Mouse (Mus musculus): Measurements from ENCODE around the gene Fabp6. TPM values are rescaled to one million over a fixed set of nuclear protein-coding genes. Genes with fewer than 3 reads are reported as not detected.
A peak's percentile ranks its signal among the peaks of the same experiment; 100 is the strongest.

Gene Fabp6
- polyA plus RNA-seq, 1 experiment from 2014 or later = not detected

DNA sequence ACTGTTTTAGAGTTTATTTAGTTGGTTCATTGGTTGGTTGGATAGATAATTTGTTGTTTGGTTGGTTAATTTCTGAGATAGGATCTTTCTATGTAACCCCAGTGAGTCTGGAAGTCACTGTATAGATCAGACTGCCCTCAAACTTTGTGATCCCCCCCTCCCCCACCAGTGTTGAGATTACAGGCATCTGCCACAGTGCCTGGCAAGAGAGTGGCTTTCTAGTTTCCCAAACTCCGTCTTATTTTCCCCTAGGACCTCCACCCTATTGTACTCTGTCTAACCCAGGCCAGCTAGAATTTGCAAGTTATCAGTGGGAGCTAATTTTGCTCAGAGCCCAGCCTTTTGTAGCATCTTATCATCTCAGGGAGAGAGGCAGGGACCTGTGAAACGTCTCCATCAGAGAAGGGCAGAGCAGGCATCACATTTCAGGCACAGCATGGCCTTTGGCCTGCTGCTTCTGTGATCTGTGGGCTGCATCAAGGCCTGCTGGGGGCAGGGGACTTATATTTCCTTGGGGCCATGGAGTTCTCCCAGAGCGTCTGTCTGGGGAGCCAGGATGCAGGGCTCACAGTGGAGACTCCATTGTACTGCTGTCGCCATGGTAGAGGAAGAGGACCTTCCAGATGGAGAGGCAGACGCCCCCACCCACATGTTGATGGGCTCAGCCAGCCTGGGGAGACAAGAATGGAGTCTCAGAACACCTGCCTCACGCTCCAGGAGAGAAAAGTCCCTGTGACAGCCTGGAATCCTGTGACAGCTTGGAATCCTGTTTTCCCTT is 41.6 kb downstream of the Fabp6 start:
- peaks cover 12% of the 10 kb centered on the region for H3K36me3 ChIP-seq (ENCODE audit: control insufficient read depth, insufficient read depth, low read length)

GRCm38 (mm10) chr11:43556538-43556937 is 44.8 kb downstream of the Fabp6 start:
- no peak overlapping the region for H3K4me3 ChIP-seq (ENCODE audit: low read length)
- no peaks in the 10 kb centered on the region for H3K27me3 ChIP-seq (ENCODE audit: control insufficient read depth, insufficient read depth, low read depth, low read length)
- WGBS = 83% methylated on average over 11 of the region's 11 CpGs
- H3K4me1 ChIP-seq (replicated peaks; ENCODE audit: control insufficient read depth, insufficient read depth, low read length) = no peaks in the 10 kb centered on the region
- no peak overlapping the region for H3K27ac ChIP-seq (ENCODE audit: low read length)
- peaks cover 12% of the 10 kb centered on the region for H3K36me3 ChIP-seq (ENCODE audit: control insufficient read depth, insufficient read depth, low read length)
- H3K9ac ChIP-seq (ENCODE audit: low read length) = no peak overlapping the region
- ATAC-seq (ENCODE audit: low read depth) = no peak
- H3K9me3 ChIP-seq (ENCODE audit: control insufficient read depth, low read length) = no peaks in the 10 kb centered on the region
- no peak overlapping the region for H3K4me2 ChIP-seq (ENCODE audit: low read depth, low read length)

More for the DNA sequence above, 41.6 kb downstream of the Fabp6 start:
- ATAC-seq (ENCODE audit: low read depth) = no peak
- Histone ChIP-seq H3K4me3 (ENCODE audit: low read length) (no peak overlapping the region), H3K27me3 (ENCODE audit: control insufficient read depth, insufficient read depth, low read depth, low read length) (no peaks in the 10 kb centered on the region), H3K9ac (ENCODE audit: low read length) (no peak overlapping the region), H3K27ac (ENCODE audit: low read length) (no peak overlapping the region), H3K4me1 (replicated peaks; ENCODE audit: control insufficient read depth, insufficient read depth, low read length) (peaks cover 10% of the 10 kb centered on the region), H3K9me3 (ENCODE audit: control insufficient read depth, low read length) (no peaks in the 10 kb centered on the region), H3K4me2 (ENCODE audit: low read depth, low read length) (no peak overlapping the region)
- WGBS = 38% methylated on average over 6 of the region's 6 CpGs

GRCm38 (mm10) chr11:43552675-43553074 is 48.7 kb downstream of the Fabp6 start:
- Histone ChIP-seq H3K4me1 (replicated peaks; ENCODE audit: control insufficient read depth, insufficient read depth, low read length) (peaks cover 31% of the 10 kb centered on the region), H3K27ac (ENCODE audit: low read length) (no peak overlapping the region), H3K36me3 (ENCODE audit: control insufficient read depth, insufficient read depth, low read length) (0 out of 2 replicates have a peak, but pooled peaks cover 2% of the 10 kb centered on the region), H3K4me3 (ENCODE audit: low read length) (no peak overlapping the region), H3K9me3 (ENCODE audit: control insufficient read depth, low read length) (no peaks in the 10 kb centered on the region), H3K4me2 (ENCODE audit: low read depth, low read length) (no peak overlapping the region), H3K9ac (ENCODE audit: low read length) (no peak overlapping the region), H3K27me3 (ENCODE audit: control insufficient read depth, insufficient read depth, low read depth, low read length) (no peaks in the 10 kb centered on the region)
- ATAC-seq (ENCODE audit: low read depth) = no peak
- WGBS = 87% methylated on average over 6 of the region's 6 CpGs

GRCm38 (mm10) chr11:43551756-43552155 is 49.6 kb downstream of the Fabp6 start:
- H3K4me2 ChIP-seq (ENCODE audit: low read depth, low read length) = no peak overlapping the region
- ATAC-seq (ENCODE audit: low read depth) = no peak
- H3K36me3 ChIP-seq (ENCODE audit: control insufficient read depth, insufficient read depth, low read length) = 0 out of 2 replicates have a peak, but pooled peaks cover under 1% of the 10 kb centered on the region
- WGBS = 84% methylated on average over 3 of the region's 3 CpGs
- H3K4me3 ChIP-seq (ENCODE audit: low read length) = no peak overlapping the region
- H3K9ac ChIP-seq (ENCODE audit: low read length) = no peak overlapping the region
- no peak overlapping the region for H3K27ac ChIP-seq (ENCODE audit: low read length)
- H3K27me3 ChIP-seq (ENCODE audit: control insufficient read depth, insufficient read depth, low read depth, low read length) = no peaks in the 10 kb centered on the region
- peaks cover 36% of the 10 kb centered on the region for H3K4me1 ChIP-seq (replicated peaks; ENCODE audit: control insufficient read depth, insufficient read depth, low read length)
- H3K9me3 ChIP-seq (ENCODE audit: control insufficient read depth, low read length) = no peaks in the 10 kb centered on the region

DNA sequence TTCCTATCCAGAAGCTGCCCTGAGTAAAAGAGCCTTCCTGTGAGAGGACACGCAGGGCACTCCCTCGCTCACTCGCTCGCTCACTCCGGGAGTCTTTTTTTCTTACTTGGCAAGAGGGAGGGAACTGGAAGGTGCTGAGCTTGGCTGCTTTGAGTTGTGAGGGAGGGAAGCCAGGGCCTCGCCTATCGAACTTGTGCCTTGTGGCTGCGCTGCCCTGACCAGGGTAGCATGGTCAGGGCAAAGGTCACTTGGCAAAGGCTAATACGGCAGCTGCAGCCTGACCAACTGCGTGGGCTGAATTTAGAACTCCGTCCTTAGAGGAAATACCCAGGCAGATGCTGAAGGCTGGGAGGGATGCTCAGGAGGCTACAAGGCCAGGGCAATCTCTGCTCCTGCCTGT is 51.6 kb downstream of the Fabp6 start:
- Histone ChIP-seq H3K27ac (ENCODE audit: low read length) (peak overlapping the region; percentile 97), H3K36me3 (ENCODE audit: control insufficient read depth, insufficient read depth, low read length) (no peaks in the 10 kb centered on the region), H3K9ac (ENCODE audit: low read length) (peak overlapping the region; percentile 48; the same call in 1 of the 2 replicates), H3K4me1 (replicated peaks; ENCODE audit: control insufficient read depth, insufficient read depth, low read length) (peaks cover 44% of the 10 kb centered on the region), H3K4me3 (ENCODE audit: low read length) (no peak overlapping the region), H3K9me3 (ENCODE audit: control insufficient read depth, low read length) (no peaks in the 10 kb centered on the region), H3K27me3 (ENCODE audit: control insufficient read depth, insufficient read depth, low read depth, low read length) (no peaks in the 10 kb centered on the region), H3K4me2 (ENCODE audit: low read depth, low read length) (peak overlapping the region; percentile 26)
- peak; percentile 51 for ATAC-seq (ENCODE audit: low read depth)
- 19% methylated on average over 11 of the region's 11 CpGs for WGBS

DNA sequence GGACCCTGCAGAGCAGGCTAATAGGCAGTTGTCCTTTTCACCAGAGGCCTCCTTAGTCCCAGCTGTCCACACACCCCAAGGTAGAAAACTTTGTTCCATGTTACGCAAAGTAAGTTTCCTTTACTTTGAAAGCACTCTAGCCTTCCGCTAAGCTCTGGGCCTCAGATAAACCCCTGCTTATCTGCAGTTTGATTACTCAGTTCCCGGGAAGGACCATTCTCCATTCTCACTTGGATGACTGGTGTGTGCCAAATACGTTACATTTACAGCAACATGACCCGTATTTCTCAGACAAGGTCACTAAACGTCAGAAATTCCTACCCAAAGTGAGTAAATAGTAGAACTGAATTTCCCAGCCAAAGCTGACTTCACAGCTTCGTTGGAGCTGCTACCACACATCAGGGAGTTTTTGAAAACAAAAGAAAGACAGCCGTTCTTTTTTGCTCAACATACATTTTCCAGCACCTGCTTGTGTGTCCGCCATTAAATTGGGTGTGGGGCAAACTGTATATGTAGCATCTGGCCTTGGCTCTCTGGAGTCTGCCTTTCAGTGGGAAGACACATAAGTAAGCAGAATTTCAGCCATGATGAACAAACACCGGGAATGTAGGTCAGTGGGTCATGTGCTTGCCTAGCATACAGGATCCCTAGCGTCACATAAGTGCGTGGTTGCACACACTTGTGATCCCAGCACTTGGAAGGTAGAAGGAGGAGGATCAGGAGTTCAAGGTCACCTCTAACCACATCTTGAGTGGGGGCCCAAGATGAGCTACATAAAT is 52.5 kb downstream of the Fabp6 start:
- Histone ChIP-seq H3K9me3 (ENCODE audit: control insufficient read depth, low read length) (no peaks in the 10 kb centered on the region), H3K4me3 (ENCODE audit: low read length) (no peak overlapping the region), H3K27me3 (ENCODE audit: control insufficient read depth, insufficient read depth, low read depth, low read length) (no peaks in the 10 kb centered on the region), H3K36me3 (ENCODE audit: control insufficient read depth, insufficient read depth, low read length) (no peaks in the 10 kb centered on the region), H3K27ac (ENCODE audit: low read length) (peak overlapping the region; percentile 97), H3K4me1 (replicated peaks; ENCODE audit: control insufficient read depth, insufficient read depth, low read length) (peaks cover 44% of the 10 kb centered on the region), H3K4me2 (ENCODE audit: low read depth, low read length) (peak overlapping the region; percentile 30; the same call in 1 of the 2 replicates), H3K9ac (ENCODE audit: low read length) (peak overlapping the region; percentile 48)
- WGBS = 17% methylated on average over 12 of the region's 12 CpGs
- ATAC-seq (ENCODE audit: low read depth) = peak; percentile 72

DNA sequence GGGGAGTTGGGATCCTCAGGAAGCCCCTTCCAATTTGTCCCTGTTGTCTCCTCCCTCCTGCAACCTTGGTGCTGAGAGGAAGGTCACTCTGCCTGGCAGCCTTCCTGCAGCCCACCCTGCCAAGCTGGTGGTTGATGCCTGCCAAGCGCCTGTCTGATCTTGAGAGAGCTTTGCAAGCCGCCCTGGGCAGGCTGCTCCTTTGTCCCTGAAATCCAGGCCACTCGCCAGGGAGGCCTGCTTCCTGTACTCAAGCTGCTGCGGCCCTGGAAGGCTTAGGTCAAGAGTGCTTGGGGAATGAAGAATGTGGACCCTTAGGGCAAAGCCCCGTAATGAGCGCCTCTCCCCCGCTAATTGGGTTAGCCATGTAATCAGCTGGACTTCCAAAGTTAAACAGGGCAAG is 53.2 kb downstream of the Fabp6 start:
- ATAC-seq (ENCODE audit: low read depth) = peak; percentile 80
- 10% methylated on average over 7 of the region's 7 CpGs for WGBS
- H3K36me3 ChIP-seq (ENCODE audit: control insufficient read depth, insufficient read depth, low read length) = no peaks in the 10 kb centered on the region
- peak overlapping the region; percentile 30; the same call in 1 of the 2 replicates for H3K4me2 ChIP-seq (ENCODE audit: low read depth, low read length)
- peak overlapping the region; percentile 48 for H3K9ac ChIP-seq (ENCODE audit: low read length)
- H3K27me3 ChIP-seq (ENCODE audit: control insufficient read depth, insufficient read depth, low read depth, low read length) = no peaks in the 10 kb centered on the region
- no peak overlapping the region for H3K4me3 ChIP-seq (ENCODE audit: low read length)
- no peaks in the 10 kb centered on the region for H3K9me3 ChIP-seq (ENCODE audit: control insufficient read depth, low read length)
- H3K4me1 ChIP-seq (replicated peaks; ENCODE audit: control insufficient read depth, insufficient read depth, low read length) = peaks cover 44% of the 10 kb centered on the region
- peak overlapping the region; percentile 97 for H3K27ac ChIP-seq (ENCODE audit: low read length)

GRCm38 (mm10) chr11:43546678-43547077 is 54.7 kb downstream of the Fabp6 start:
- Histone ChIP-seq H3K4me2 (ENCODE audit: low read depth, low read length) (no peak overlapping the region), H3K36me3 (ENCODE audit: control insufficient read depth, insufficient read depth, low read length) (no peaks in the 10 kb centered on the region), H3K9ac (ENCODE audit: low read length) (no peak overlapping the region), H3K27ac (ENCODE audit: low read length) (peak overlapping the region; percentile 11), H3K27me3 (ENCODE audit: control insufficient read depth, insufficient read depth, low read depth, low read length) (no peaks in the 10 kb centered on the region), H3K4me3 (ENCODE audit: low read length) (no peak overlapping the region), H3K4me1 (replicated peaks; ENCODE audit: control insufficient read depth, insufficient read depth, low read length) (peaks cover 44% of the 10 kb centered on the region), H3K9me3 (ENCODE audit: control insufficient read depth, low read length) (no peaks in the 10 kb centered on the region)
- no peak for ATAC-seq (ENCODE audit: low read depth)
- 59% methylated on average over 4 of the region's 4 CpGs for WGBS

Measured in lung, embryonic 16.5 days (tissue).